Mouse (Mus musculus) lung, postnatal 0 days (tissue): Measurements from ENCODE around the gene Lta. TPM values are rescaled to one million over a fixed set of nuclear protein-coding genes. Genes with fewer than 3 reads are reported as not detected.

ENCODE experiments used
- ATAC-seq: fragments of 200-750 bp; cut with Nextera tagmentation; 2 replicates; pipeline ENCODE4 v1.8.0; 2017; ENCODE audit warnings: moderate library complexity
- DNase-seq: peaks from one replicate; pipeline ENCODE4 v3.0.0-alpha.2; 2016; ENCODE audit warnings: low spot score
- H3K27ac ChIP-seq: fragments of 300-500 bp; sonication (generic); 2 replicates; pipeline ENCODE4 v1.5.1; 2014; ENCODE audit warnings: antibody characterized with exemption, mild to moderate bottlenecking, low read length, mixed read lengths
- H3K27me3 ChIP-seq: fragments of 300-500 bp; sonication (generic); replicated peaks from 2 replicates; pipeline ENCODE4 v1.6.1; 2014; ENCODE audit warnings: low read length, mixed read lengths; ENCODE audit not compliant: insufficient read depth
- H3K36me3 ChIP-seq: fragments of 300-500 bp; sonication (generic); 2 replicates; pipeline ENCODE4 v1.6.1; 2014; ENCODE audit warnings: low read length, mixed read lengths; ENCODE audit not compliant: insufficient read depth
- H3K4me1 ChIP-seq: fragments of 300-500 bp; sonication (generic); 2 replicates; pipeline ENCODE4 v1.6.1; 2014; ENCODE audit warnings: antibody characterized with exemption, low read depth, low read length, mixed read lengths; ENCODE audit not compliant: insufficient read depth
- H3K4me2 ChIP-seq: fragments of 300-500 bp; sonication (generic); replicated peaks from 2 replicates; pipeline ENCODE4 v1.6.1; 2014; ENCODE audit warnings: low read depth, mild to moderate bottlenecking, low read length, moderate library complexity, mixed read lengths
- H3K4me3 ChIP-seq: fragments of 300-500 bp; sonication (generic); 2 replicates; pipeline ENCODE4 v1.5.1; 2014; ENCODE audit warnings: low read depth, low read length
- H3K9ac ChIP-seq: fragments of 300-500 bp; sonication (generic); replicated peaks from 2 replicates; pipeline ENCODE4 v1.6.1; 2014; ENCODE audit warnings: low read depth, mild to moderate bottlenecking
- H3K9me3 ChIP-seq: fragments of 300-500 bp; sonication (generic); 2 replicates; pipeline ENCODE4 v1.6.1; 2016; ENCODE audit warnings: low read length, mixed read lengths
- CTCF ChIP-seq: IDR thresholded peaks from 2 replicates; pipeline ENCODE4 v1.5.1; 2016; ENCODE audit warnings: antibody characterized with exemption, mild to moderate bottlenecking
- EP300 ChIP-seq: IDR thresholded peaks from 2 replicates; pipeline ENCODE4 v1.6.1; 2016; ENCODE audit warnings: antibody characterized with exemption, mild to moderate bottlenecking, control low read depth
- WGBS: fragments of 180-500 bp; shearing (Covaris S2); extraction: QIAGEN DNeasy Blood & Tissue Kit; methylation state at CpG from one replicate; pipeline ENCODE4 v1.1.7; 2014; 5-methylcytosine and 5-hydroxymethylcytosine counted together
- microRNA-seq: library from miRNA; unstranded; fragments of <30 nt; microRNA quantifications from one replicate; pipeline ENCODE4, GENCODE M21; 2016
- polyA plus RNA-seq: library from polyadenylated mRNA; unstranded; fragments of >200 nt; fragmentation: Nextera tagmentation; extraction: Ambion mirVana; gene quantifications from 2 replicates; pipeline ENCODE4 v1.2.1, GENCODE M21; 2015

Gene Lta
- polyA plus RNA-seq, 1 experiment from 2014 or later: 0.11 TPM

DNA sequence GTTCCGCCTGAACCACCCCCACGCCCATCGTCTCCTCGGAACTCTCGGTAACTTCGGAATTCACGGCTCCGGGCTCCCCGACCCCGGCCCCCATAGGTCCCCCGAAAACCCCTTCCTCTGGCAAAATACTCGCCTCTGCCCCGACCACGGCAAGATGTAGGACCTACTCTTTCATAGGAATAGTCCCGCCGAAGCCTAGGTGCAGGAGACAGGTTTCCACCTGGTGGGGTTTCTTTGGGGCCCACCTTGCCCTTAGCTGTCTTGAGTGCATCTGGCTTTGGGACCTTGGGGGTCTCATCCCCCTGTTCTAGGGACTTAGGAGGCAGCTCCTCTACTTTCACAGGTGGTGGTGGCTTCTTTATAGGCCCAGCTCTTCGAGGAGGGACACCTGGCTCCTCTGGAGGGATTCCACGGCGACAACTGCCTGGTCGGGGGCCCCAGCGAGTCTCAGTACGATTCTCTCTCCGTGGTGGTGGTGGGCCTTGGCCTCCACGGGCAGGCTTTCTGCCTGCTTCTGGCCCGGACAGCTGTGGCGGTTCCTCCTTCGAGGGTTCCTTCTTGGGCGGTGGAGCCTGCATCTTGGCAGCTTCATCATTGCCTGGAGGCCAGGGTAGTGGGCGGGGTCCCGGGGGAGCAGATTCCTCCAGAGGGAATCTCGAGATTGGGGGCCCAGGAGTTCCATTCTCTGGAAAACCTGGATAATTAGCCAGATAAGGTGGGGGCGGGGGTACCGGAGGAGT, 48.5 kb downstream of the Lta start:
- 93% methylated on average over 32 of the region's 33 CpGs for WGBS

DNA sequence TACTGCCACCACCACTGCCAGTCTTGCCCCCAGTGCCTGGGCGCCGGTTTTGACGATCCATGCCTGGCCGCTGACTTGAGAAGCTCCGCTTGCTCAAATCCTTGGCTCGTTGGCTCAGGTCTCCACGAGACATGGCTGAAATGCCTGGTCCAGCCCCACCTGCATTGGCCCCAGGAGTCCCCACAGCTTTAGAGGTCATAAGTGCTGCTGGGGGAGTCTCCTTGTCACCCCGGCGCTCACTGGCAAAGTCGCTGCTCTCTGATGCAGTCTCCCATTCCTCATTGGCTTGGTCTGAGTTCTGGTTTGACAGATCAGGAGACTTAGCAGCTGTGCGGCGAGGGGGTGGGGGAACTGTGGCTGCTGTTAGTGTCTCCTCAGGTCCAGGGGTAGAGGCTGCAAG, 49.7 kb downstream of the Lta start:
- Histone ChIP-seq H3K36me3 (peaks cover 91% of the 10 kb centered on the region), H3K4me1 (no peaks in the 10 kb centered on the region), H3K27me3 (no peaks in the 10 kb centered on the region), H3K9me3 (no peaks in the 10 kb centered on the region), H3K4me3 (no peak overlapping the region), H3K4me2 (no peak overlapping the region), H3K27ac (no peak overlapping the region), H3K9ac (no peak overlapping the region)
- TF ChIP-seq CTCF: no peak
- no peak for TF ChIP-seq EP300
- ATAC-seq: no peak
- no peak for DNase-seq
- WGBS: 80% methylated on average over 12 of the region's 12 CpGs

More for the DNA sequence above, 48.5 kb downstream of the Lta start:
- H3K27me3 ChIP-seq: no peaks in the 10 kb centered on the region
- peaks cover 94% of the 10 kb centered on the region for H3K36me3 ChIP-seq
- no peak overlapping the region for H3K4me2 ChIP-seq
- ATAC-seq: no peak
- H3K9me3 ChIP-seq: no peaks in the 10 kb centered on the region
- DNase-seq: no peak
- H3K4me3 ChIP-seq: no peak overlapping the region
- H3K4me1 ChIP-seq: no peaks in the 10 kb centered on the region
- no peak overlapping the region for H3K9ac ChIP-seq
- no peak for TF ChIP-seq EP300
- no peak for TF ChIP-seq CTCF
- H3K27ac ChIP-seq: no peak overlapping the region

DNA sequence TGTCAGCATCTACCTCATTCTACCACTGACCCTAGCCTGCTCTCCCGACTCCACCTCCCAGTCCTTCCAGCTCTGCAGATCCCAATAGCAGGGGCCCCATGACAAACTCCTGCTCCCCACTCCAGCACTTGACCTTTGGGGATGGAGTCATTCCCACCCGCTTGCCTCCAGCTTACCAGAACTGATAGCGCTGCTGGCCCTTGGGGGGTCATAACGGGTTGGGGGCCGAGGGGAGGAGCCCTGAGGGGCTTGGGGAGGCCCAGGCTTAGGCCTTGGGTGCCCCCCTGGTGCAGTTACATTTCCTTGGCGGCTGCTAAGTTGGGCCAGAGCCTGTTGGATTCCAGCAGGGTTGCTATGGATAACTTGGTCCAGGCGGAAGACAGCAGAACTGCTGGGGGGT, 50.5 kb downstream of the Lta start:
- Histone ChIP-seq H3K36me3 (peaks cover 91% of the 10 kb centered on the region), H3K4me2 (no peak overlapping the region), H3K4me3 (no peak overlapping the region), H3K27me3 (no peaks in the 10 kb centered on the region), H3K9ac (no peak overlapping the region), H3K9me3 (no peaks in the 10 kb centered on the region), H3K4me1 (no peaks in the 10 kb centered on the region), H3K27ac (no peak overlapping the region)
- 82% methylated on average over 7 of the region's 7 CpGs for WGBS
- TF ChIP-seq EP300 (no peak), CTCF (no peak)
- no peak for DNase-seq
- no peak for ATAC-seq

DNA sequence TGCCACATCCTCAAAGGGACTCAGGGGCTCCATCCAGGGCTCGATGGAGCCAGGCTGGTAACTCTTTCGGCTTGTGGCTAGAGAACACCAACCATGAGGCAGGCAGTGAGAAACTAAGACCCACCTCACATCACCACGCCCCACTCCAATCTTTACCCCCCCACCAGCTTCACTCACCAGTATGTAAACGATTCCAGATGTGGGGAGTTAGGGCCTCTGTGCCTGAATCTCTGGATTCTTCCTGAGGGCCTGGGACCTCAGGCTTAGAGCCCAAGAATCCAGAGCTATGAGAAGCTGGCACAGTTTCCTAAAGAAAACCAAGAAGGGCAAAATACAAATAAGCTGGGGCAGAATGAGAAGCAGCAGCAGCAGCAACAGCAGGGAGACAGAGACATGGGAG, 51.2 kb downstream of the Lta start:
- 79% methylated on average over 4 of the region's 4 CpGs for WGBS
- Histone ChIP-seq H3K36me3 (peaks cover 89% of the 10 kb centered on the region), H3K4me1 (no peaks in the 10 kb centered on the region), H3K9me3 (no peaks in the 10 kb centered on the region), H3K27me3 (no peaks in the 10 kb centered on the region), H3K27ac (no peak overlapping the region), H3K9ac (no peak overlapping the region), H3K4me3 (no peak overlapping the region), H3K4me2 (no peak overlapping the region)
- TF ChIP-seq EP300: no peak
- TF ChIP-seq CTCF: no peak
- ATAC-seq (no peak), DNase-seq (no peak)

Small RNA genes lying within 50 kb of the gene (microRNA-seq; reads per million reads assigned to microRNA genes)
- gene Mir6973a (not detected), gene Mir6974 (not detected), gene Mir6975 (not detected), gene Mir8094 (not detected)

Other genes starting within 250 kb of the Lta start
- 0.35 and 0.50 TPM in 2 replicates for gene Hspa1b, start 246.1 kb downstream of the Lta start, polyA plus RNA-seq
- gene Gm20481, start 235.4 kb downstream of the Lta start, polyA plus RNA-seq: not detected in 2 replicates
- gene Hspa1a, start 233.2 kb downstream of the Lta start, polyA plus RNA-seq: 8.2 and 11.9 TPM in 2 replicates
- gene Hspa1l, start 232.6 kb downstream of the Lta start, polyA plus RNA-seq: 0.70 and 0.79 TPM in 2 replicates
- gene Lsm2, start 223.5 kb downstream of the Lta start, polyA plus RNA-seq: 47.3 and 55.4 TPM in 2 replicates
- gene Vars, start 204.4 kb downstream of the Lta start, polyA plus RNA-seq: 24.6 and 24.7 TPM in 2 replicates
- gene Vwa7, start 188.8 kb downstream of the Lta start, polyA plus RNA-seq: 0.30 and 0.36 TPM in 2 replicates
- gene Sapcd1, start 177.3 kb downstream of the Lta start, polyA plus RNA-seq: 1.7 TPM in 2 replicates
- 1.8 and 2.4 TPM in 2 replicates for gene Msh5, start 158.6 kb downstream of the Lta start, polyA plus RNA-seq
- gene Clic1, start 155.4 kb downstream of the Lta start, polyA plus RNA-seq: 343 and 355 TPM in 2 replicates
- gene Ddah2, start 146.3 kb downstream of the Lta start, polyA plus RNA-seq: 238 and 247 TPM in 2 replicates
- 3.5 and 4.9 TPM in 2 replicates for gene Ly6g6c, start 140.0 kb downstream of the Lta start, polyA plus RNA-seq
- 2.1 and 2.3 TPM in 2 replicates for gene Mpig6b, start 139.2 kb downstream of the Lta start, polyA plus RNA-seq
- gene Ly6g6e, start 128.4 kb downstream of the Lta start, polyA plus RNA-seq: 2.8 and 3.1 TPM in 2 replicates
- 14.4 and 14.7 TPM in 2 replicates for gene Ly6g6d, start 127.3 kb downstream of the Lta start, polyA plus RNA-seq
- 0.71 and 0.74 TPM in 2 replicates for gene Ly6g6f, start 119.7 kb downstream of the Lta start, polyA plus RNA-seq
- 104 and 111 TPM in 2 replicates for gene Abhd16a, start 116.1 kb downstream of the Lta start, polyA plus RNA-seq
- not detected in 2 replicates for gene Ly6g5c, start 97.1 kb downstream of the Lta start, polyA plus RNA-seq
- gene Ly6g5b, start 89.9 kb downstream of the Lta start, polyA plus RNA-seq: 0.60 and 0.69 TPM in 2 replicates
- gene Gpank1, start 83.9 kb downstream of the Lta start, polyA plus RNA-seq: 16.0 and 18.5 TPM in 2 replicates
- gene Csnk2b, start 83.3 kb downstream of the Lta start, polyA plus RNA-seq: 203 and 207 TPM in 2 replicates
- 14.4 and 16.3 TPM in 2 replicates for gene D17H6S53E, start 79.0 kb downstream of the Lta start, polyA plus RNA-seq
- gene Apom, start 73.3 kb downstream of the Lta start, polyA plus RNA-seq: 0.19 and 0.27 TPM in 2 replicates
- 34.8 and 35.8 TPM in 2 replicates for gene Bag6, start 70.2 kb downstream of the Lta start, polyA plus RNA-seq
- 74.1 and 86.0 TPM in 2 replicates for gene Prrc2a, start 40.5 kb downstream of the Lta start, polyA plus RNA-seq
- 9.9 and 10.3 TPM in 2 replicates for gene Aif1, start 29.3 kb downstream of the Lta start, polyA plus RNA-seq
- 24.8 and 27.5 TPM in 2 replicates for gene Lst1, start 16.9 kb downstream of the Lta start, polyA plus RNA-seq
- gene Ltb, start 10.9 kb downstream of the Lta start, polyA plus RNA-seq: 2.3 and 3.0 TPM in 2 replicates
- gene Tnf, start 3.3 kb downstream of the Lta start, polyA plus RNA-seq: 0.95 and 3.7 TPM in 2 replicates
- 0.60 TPM in 1 of 2 replicates, not detected in the other for gene Gm16181, start 15.5 kb upstream of the Lta start, polyA plus RNA-seq
- 4.7 and 6.1 TPM in 2 replicates for gene Atp6v1g2, start 28.3 kb upstream of the Lta start, polyA plus RNA-seq
- 11.2 and 12.2 TPM in 2 replicates for gene Nfkbil1, start 30.4 kb upstream of the Lta start, polyA plus RNA-seq
- gene Ddx39b, start 36.4 kb upstream of the Lta start, polyA plus RNA-seq: 161 and 170 TPM in 2 replicates
- 530 and 579 TPM in 2 replicates for gene H2-D1, start 57.4 kb upstream of the Lta start, polyA plus RNA-seq
- gene H2-Q1, start 115.1 kb upstream of the Lta start, polyA plus RNA-seq: 0.11 and 0.19 TPM in 2 replicates
- gene H2-Q2, start 136.9 kb upstream of the Lta start, polyA plus RNA-seq: 10.3 and 10.4 TPM in 2 replicates
- 8.1 and 8.9 TPM in 2 replicates for gene H2-Q4, start 174.3 kb upstream of the Lta start, polyA plus RNA-seq
- 0.74 and 0.86 TPM in 2 replicates for gene H2-Q6, start 219.5 kb upstream of the Lta start, polyA plus RNA-seq
- gene H2-Q7, start 233.8 kb upstream of the Lta start, polyA plus RNA-seq: 3.1 and 4.0 TPM in 2 replicates